Comparison of ENCODE assay signal across 9 mouse cellular contexts in genomic region chr10:19187716-19188081, GRCm38 (mm10).
DNase-seq lines count a peak whose midpoint lies in the region; ATAC-seq and TF ChIP-seq lines count a peak whose summit lies in the region.
"Had no signal": no experiment of that assay in that cellular context is flagged by ENCODE, and none has a peak within 500 bp of the region (broad histone marks: within the 10 kb centered on the region; RNA-seq: fewer than 3 reads in every experiment).

No protein-coding gene starts in this region.

- no peaks in the 10 kb centered on the region for H3K9me3 ChIP-seq in heart, postnatal 0 days (replicated peaks; ENCODE audit: control insufficient read depth, low read length)
- H3K9me3 ChIP-seq in forebrain, postnatal 0 days (ENCODE audit: low read length), result no peaks in the 10 kb centered on the region
- no peaks in the 10 kb centered on the region for H3K9me3 ChIP-seq in midbrain, embryonic 11.5 days (ENCODE audit: control insufficient read depth, low read length)

- H3K79me2 ChIP-seq in heart, adult 2 months (replicated peaks; ENCODE audit: control insufficient read depth, insufficient read depth, low read length), result no peaks in the 10 kb centered on the region

- peak overlapping the region; percentile 35 for H3K4me2 ChIP-seq in heart, postnatal 0 days (ENCODE audit: low read depth, low read length)
- peak overlapping the region; percentile 42 for H3K4me2 ChIP-seq in forebrain, postnatal 0 days (ENCODE audit: low read depth)
- H3K4me2 ChIP-seq in midbrain, embryonic 11.5 days, result peak overlapping the region; percentile 6

- TF ChIP-seq POLR2A in heart, adult 2 months (IDR thresholded peaks at IDR 0.05; ENCODE audit: insufficient read depth, low read depth, low read length), result no peak

- H3K27ac ChIP-seq in heart, postnatal 0 days (ENCODE audit: low read depth), result peak overlapping the region; percentile 32; the same call in 1 of the 2 replicates
- H3K27ac ChIP-seq in heart, adult 2 months, result no peak overlapping the region
- no peak overlapping the region for H3K27ac ChIP-seq in forebrain, postnatal 0 days (ENCODE audit: low read depth, low read length)
- H3K27ac ChIP-seq in midbrain, embryonic 11.5 days (ENCODE audit: low read depth, low read length), result no peak overlapping the region

- intact Hi-C loops in heart, adult 2 months (cut with DNase I), result no loop called here

- H3K9ac ChIP-seq in heart, postnatal 0 days (replicated peaks; ENCODE audit: low read depth, low read length), result no peak overlapping the region; the same call in 1 of the 2 replicates
- no peak overlapping the region for H3K9ac ChIP-seq in heart, adult 2 months (ENCODE audit: low read depth, low read length)
- H3K9ac ChIP-seq in forebrain, postnatal 0 days, result no peak overlapping the region
- peak overlapping the region; percentile 17; the same call in 1 of the 2 replicates for H3K9ac ChIP-seq in midbrain, embryonic 11.5 days (ENCODE audit: low read length)

- 52% methylated on average over 4 of the region's 4 CpGs for WGBS in heart, postnatal 0 days
- 74% methylated on average over 4 of the region's 4 CpGs for WGBS in heart, adult 2 months
- WGBS in forebrain, postnatal 0 days, result 62% methylated on average over 4 of the region's 4 CpGs
- WGBS in midbrain, embryonic 11.5 days, result 65% methylated on average over 4 of the region's 4 CpGs

- 0 out of 2 replicates have a peak, but pooled peaks cover 4% of the 10 kb centered on the region for H3K4me1 ChIP-seq in heart, postnatal 0 days (ENCODE audit: control insufficient read depth, insufficient read depth)
- H3K4me1 ChIP-seq in heart, adult 2 months (ENCODE audit: control insufficient read depth, insufficient read depth, low read length), result peaks cover 4% of the 10 kb centered on the region
- no peaks in the 10 kb centered on the region for H3K4me1 ChIP-seq in forebrain, postnatal 0 days (ENCODE audit: insufficient read depth)
- H3K4me1 ChIP-seq in midbrain, embryonic 11.5 days (ENCODE audit: control insufficient read depth, insufficient read depth, low read length), result peaks cover 6% of the 10 kb centered on the region; the same call in 1 of the 2 replicates

- H3K36me3 ChIP-seq in heart, postnatal 0 days (replicated peaks; ENCODE audit: control insufficient read depth, insufficient read depth, low read length), result no peaks in the 10 kb centered on the region
- H3K36me3 ChIP-seq in heart, adult 2 months (ENCODE audit: control insufficient read depth, insufficient read depth, low read length), result no peaks in the 10 kb centered on the region
- H3K36me3 ChIP-seq in forebrain, postnatal 0 days (ENCODE audit: insufficient read depth), result no peaks in the 10 kb centered on the region
- no peaks in the 10 kb centered on the region for H3K36me3 ChIP-seq in midbrain, embryonic 11.5 days (ENCODE audit: control insufficient read depth, insufficient read depth, low read length)

- DNase-seq in heart, postnatal 0 days (ENCODE audit: low spot score), result no peak
- no peak for DNase-seq in heart, adult 2 months
- DNase-seq in T-cell, adult 2 months (ENCODE audit: low spot score), result peak; percentile 51
- DNase-seq in forebrain, postnatal 0 days, result peak; percentile 12
- no peak for DNase-seq in midbrain, embryonic 11.5 days (ENCODE audit: low spot score, missing footprints)
- DNase-seq in right cerebral cortex, postnatal 10 days (ENCODE audit: low spot score in 2 of 2), result no peak
- DNase-seq in adrenal gland, postnatal 14 days, result no peak
- DNase-seq in layer of hippocampus, postnatal 25 days (ENCODE audit: extremely low spot score in 1 of 2, low spot score in 1 of 2), result no peak
- DNase-seq: cerebellum, adult 11-12 months had no signal

- TF ChIP-seq CTCF in heart, postnatal 0 days (IDR thresholded peaks at IDR 0.05; ENCODE audit: low read depth), result no peak
- TF ChIP-seq CTCF in heart, adult 2 months (IDR thresholded peaks at IDR 0.05), result no peak
- TF ChIP-seq CTCF in forebrain, postnatal 0 days (IDR thresholded peaks at IDR 0.05; ENCODE audit: low read depth), result no peak

- ATAC-seq in heart, postnatal 0 days (ENCODE audit: insufficient read depth, low read depth), result no peak
- ATAC-seq in forebrain, postnatal 0 days, result no peak
- no peak for ATAC-seq in midbrain, embryonic 11.5 days (ENCODE audit: low FRiP score)

- peak overlapping the region; percentile 12; the same call in 1 of the 2 replicates for H3K4me3 ChIP-seq in heart, postnatal 0 days (ENCODE audit: low read depth, low read length)
- no peak overlapping the region for H3K4me3 ChIP-seq in heart, adult 2 months
- no peak overlapping the region for H3K4me3 ChIP-seq in forebrain, postnatal 0 days (ENCODE audit: low read depth, low read length)
- H3K4me3 ChIP-seq in midbrain, embryonic 11.5 days (ENCODE audit: low read depth, low read length), result no peak overlapping the region

- H3K27me3 ChIP-seq in heart, postnatal 0 days (ENCODE audit: control insufficient read depth, insufficient read depth, low read length), result no peaks in the 10 kb centered on the region
- H3K27me3 ChIP-seq in heart, adult 2 months (ENCODE audit: control insufficient read depth, insufficient read depth, low read length), result 0 out of 2 replicates have a peak, but pooled peaks cover 3% of the 10 kb centered on the region
- peaks cover 10% of the 10 kb centered on the region for H3K27me3 ChIP-seq in forebrain, postnatal 0 days (ENCODE audit: insufficient read depth, low read length)
- no peaks in the 10 kb centered on the region; the same call in 1 of the 2 replicates for H3K27me3 ChIP-seq in midbrain, embryonic 11.5 days (ENCODE audit: control insufficient read depth, insufficient read depth, low read length)

- TF ChIP-seq EP300 in heart, postnatal 0 days (IDR thresholded peaks at IDR 0.05; ENCODE audit: low read depth), result no peak
- TF ChIP-seq EP300 in heart, adult 2 months (IDR thresholded peaks at IDR 0.05; ENCODE audit: insufficient read depth, low read depth, low read length), result no peak

Comparison
In these comparisons a context has a peak if more than half of its experiments do, and no peak if none do; other contexts are left out.
1. DNase-seq: peak in T-cell, adult 2 months (single experiment) and forebrain, postnatal 0 days (single experiment); none in heart, postnatal 0 days (single experiment), heart, adult 2 months (0 of 2), midbrain, embryonic 11.5 days (single experiment), right cerebral cortex, postnatal 10 days (0 of 2), adrenal gland, postnatal 14 days (single experiment) and layer of hippocampus, postnatal 25 days (0 of 2).
2. Peak in every context shown above with its lines, with median percentiles within 50 percentile points of each other: H3K4me2 ChIP-seq.